Mouse (Mus musculus): ENCODE measurements around the gene Rbpj. TPM values are rescaled to one million over a fixed set of nuclear protein-coding genes. Genes with fewer than 3 reads are reported as not detected.
"Not testable (repeated sequence)": the region's sequence is repeated elsewhere in the genome, so short reads cannot be mapped to it uniquely, and the experiment has no call there.

Rbpj gene
- polyA plus RNA-seq, 1 experiment from 2014 or later = 7.1 TPM

- H3K9me3 ChIP-seq (replicated peaks) = no peaks in the 10 kb centered on the region
- H3K4me1 ChIP-seq (replicated peaks) = 0 out of 2 replicates have a peak, but pooled peaks cover 3% of the 10 kb centered on the region
- H3K4me2 ChIP-seq = no peak overlapping the region
- H3K9ac ChIP-seq = no peak overlapping the region
- no peaks in the 10 kb centered on the region for H3K27me3 ChIP-seq
- H3K4me3 ChIP-seq (replicated peaks) = no peak overlapping the region
- H3K36me3 ChIP-seq (replicated peaks) = no peaks in the 10 kb centered on the region
- WGBS (ENCODE audit: insufficient replicate concordance) = 54% methylated on average over 12 of the region's 12 CpGs
- ATAC-seq (ENCODE audit: insufficient read depth) = no peak
- H3K27ac ChIP-seq (replicated peaks) = no peak overlapping the region
Measured at GRCm38 (mm10) chr5:53536635-53537554, 70.9 kb downstream of the Rbpj start.

DNA sequence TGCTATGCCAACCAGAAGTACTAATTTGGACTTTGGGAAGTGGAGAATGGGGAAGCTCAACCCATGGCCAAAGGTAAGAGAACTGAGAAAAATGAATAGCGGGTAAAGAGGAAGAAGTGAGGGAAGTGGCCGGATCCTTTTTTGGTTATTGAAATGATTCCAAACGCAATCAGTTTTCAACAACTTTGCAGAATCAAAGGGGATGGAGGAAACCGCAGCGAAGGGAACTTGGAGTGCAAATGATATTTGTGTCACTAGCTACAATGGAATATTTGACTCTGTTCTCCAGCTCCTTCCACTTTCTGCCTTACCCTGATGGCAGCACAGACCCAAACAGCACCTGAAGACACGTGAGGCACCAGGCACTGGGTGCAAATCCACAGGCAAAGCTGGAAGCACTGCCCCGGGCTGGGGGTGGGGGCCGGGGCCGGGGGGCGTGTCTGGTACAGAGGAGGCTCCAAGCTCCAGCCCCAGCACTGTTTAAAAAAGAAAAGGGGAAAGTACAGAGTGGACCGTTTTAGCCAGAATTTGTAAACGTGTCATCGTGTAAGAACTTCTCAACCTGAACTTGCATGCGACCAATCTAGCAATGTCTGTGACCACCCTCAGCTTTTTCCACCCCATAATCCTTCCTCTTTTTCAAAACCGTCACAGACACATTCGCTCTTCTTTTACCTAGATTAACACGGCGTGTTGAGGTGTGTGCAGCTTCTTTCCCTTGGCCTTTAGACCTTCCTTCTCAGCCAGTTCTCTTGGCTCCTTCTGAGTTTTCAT lies 74.1 kb downstream of the Rbpj start:
- ATAC-seq (ENCODE audit: insufficient read depth) = no peak
- H3K9me3 ChIP-seq (replicated peaks) = no peaks in the 10 kb centered on the region
- no peaks in the 10 kb centered on the region for H3K27me3 ChIP-seq
- WGBS (ENCODE audit: insufficient replicate concordance) = 33% methylated on average over 18 of the region's 18 CpGs
- H3K4me2 ChIP-seq = peak overlapping the region; percentile 15; the same call in 1 of the 2 replicates
- no peak overlapping the region for H3K9ac ChIP-seq
- no peak overlapping the region for H3K4me3 ChIP-seq (replicated peaks)
- H3K36me3 ChIP-seq (replicated peaks) = no peaks in the 10 kb centered on the region
- 0 out of 2 replicates have a peak, but pooled peaks cover 3% of the 10 kb centered on the region for H3K4me1 ChIP-seq (replicated peaks)
- H3K27ac ChIP-seq (replicated peaks) = no peak overlapping the region

DNA sequence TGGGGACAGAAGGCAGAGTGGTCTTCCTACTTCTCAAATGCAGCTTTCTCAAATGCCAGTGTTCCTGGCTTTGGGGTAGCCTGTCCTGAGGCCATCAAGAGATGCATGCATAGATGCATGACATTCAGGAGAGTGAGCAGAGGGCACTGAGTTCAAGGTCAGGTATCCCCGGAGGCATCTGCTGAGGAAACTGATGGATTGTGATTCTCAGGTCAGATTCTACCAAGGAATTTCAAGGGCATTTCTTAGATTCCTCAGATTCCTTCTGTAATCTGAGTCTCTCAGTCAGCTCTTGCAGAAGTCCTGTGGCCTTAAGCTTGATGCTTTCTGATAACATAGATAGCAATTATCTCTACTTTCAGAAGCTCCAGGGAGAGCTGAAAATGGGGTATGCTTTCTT lies 76.1 kb downstream of the Rbpj start:
- no peaks in the 10 kb centered on the region for H3K27me3 ChIP-seq
- H3K27ac ChIP-seq (replicated peaks) = no peak overlapping the region
- 56% methylated on average over 1 of the region's 1 CpGs for WGBS (ENCODE audit: insufficient replicate concordance)
- H3K9ac ChIP-seq = no peak overlapping the region
- no peak overlapping the region for H3K4me3 ChIP-seq (replicated peaks)
- H3K4me2 ChIP-seq = no peak overlapping the region
- no peak for ATAC-seq (ENCODE audit: insufficient read depth)
- H3K36me3 ChIP-seq (replicated peaks) = no peaks in the 10 kb centered on the region
- no peaks in the 10 kb centered on the region for H3K9me3 ChIP-seq (replicated peaks)
- H3K4me1 ChIP-seq (replicated peaks) = 0 out of 2 replicates have a peak, but pooled peaks cover 3% of the 10 kb centered on the region

DNA sequence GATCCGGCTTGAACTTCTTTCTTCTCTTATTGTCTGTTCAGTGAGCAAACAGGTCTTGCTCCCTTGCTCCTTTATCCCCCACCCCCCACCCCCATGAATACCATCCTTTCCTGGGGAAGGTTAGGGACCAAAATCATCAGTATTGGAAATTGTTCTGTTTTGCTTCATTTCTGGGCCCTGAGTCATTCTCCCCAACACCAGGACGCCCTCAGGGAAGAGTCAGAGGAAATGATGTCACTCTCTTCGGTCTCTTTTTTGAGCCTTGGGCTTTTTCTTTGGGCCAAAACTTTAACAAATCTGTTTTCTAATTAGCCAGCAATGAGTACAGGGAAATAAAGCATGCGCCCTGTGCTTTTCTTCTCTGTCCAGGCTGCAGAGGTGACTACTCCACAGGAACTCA lies 77.4 kb downstream of the Rbpj start:
- Histone ChIP-seq H3K4me3 (replicated peaks) (no peak overlapping the region), H3K36me3 (replicated peaks) (no peaks in the 10 kb centered on the region), H3K27ac (replicated peaks) (no peak overlapping the region), H3K4me1 (replicated peaks) (0 out of 2 replicates have a peak, but pooled peaks cover 3% of the 10 kb centered on the region), H3K9ac (no peak overlapping the region), H3K4me2 (no peak overlapping the region), H3K9me3 (replicated peaks) (no peaks in the 10 kb centered on the region), H3K27me3 (no peaks in the 10 kb centered on the region)
- no peak for ATAC-seq (ENCODE audit: insufficient read depth)
- 44% methylated on average over 4 of the region's 4 CpGs for WGBS (ENCODE audit: insufficient replicate concordance)

DNA sequence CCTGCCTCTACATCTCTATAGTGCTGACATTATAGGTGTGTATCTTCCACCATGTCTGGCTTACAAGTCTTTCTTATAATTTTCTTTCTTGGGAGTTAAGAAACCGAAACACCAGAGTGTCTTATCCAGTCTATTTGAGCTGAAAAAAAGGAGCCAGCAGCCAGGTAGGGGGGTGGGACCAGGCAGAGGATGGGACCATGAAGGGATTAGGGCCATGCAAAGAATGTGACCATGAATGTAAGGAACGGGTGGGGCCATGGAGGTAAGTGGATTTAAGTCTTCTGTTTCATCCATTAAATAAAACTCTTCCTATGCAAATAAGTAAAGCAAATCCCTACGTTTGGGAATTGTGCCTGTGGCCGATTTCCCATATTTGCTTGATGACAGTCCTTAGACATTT lies 78.0 kb downstream of the Rbpj start:
- Histone ChIP-seq H3K27me3 (no peaks in the 10 kb centered on the region), H3K36me3 (replicated peaks) (no peaks in the 10 kb centered on the region), H3K9me3 (replicated peaks) (no peaks in the 10 kb centered on the region), H3K4me3 (replicated peaks) (no peak overlapping the region), H3K27ac (replicated peaks) (no peak overlapping the region), H3K9ac (no peak overlapping the region), H3K4me2 (no peak overlapping the region), H3K4me1 (replicated peaks) (0 out of 2 replicates have a peak, but pooled peaks cover 3% of the 10 kb centered on the region)
- ATAC-seq (ENCODE audit: insufficient read depth) = no peak
- 50% methylated on average over 4 of the region's 4 CpGs for WGBS (ENCODE audit: insufficient replicate concordance)

DNA sequence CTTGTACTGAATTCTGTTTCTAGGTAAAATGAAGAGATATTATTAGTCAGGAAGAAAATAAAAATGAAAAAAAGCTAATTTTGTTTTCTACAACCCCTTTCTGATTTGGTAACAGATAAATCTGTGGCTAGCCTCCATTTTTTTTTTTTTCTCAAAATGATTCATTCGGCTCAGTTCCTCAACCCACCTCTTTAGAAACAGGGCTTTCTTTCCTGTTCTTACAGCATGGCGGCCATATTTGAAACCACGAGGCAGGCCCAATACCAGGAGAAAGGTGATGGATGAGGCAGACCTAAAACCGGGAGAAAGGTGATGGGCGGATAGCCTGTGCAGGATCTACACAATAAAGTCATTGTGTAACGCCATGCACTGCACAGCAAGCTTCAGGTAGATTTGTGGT lies 80.5 kb downstream of the Rbpj start:
- 53% methylated on average over 6 of the region's 6 CpGs for WGBS (ENCODE audit: insufficient replicate concordance)
- no peaks in the 10 kb centered on the region for H3K9me3 ChIP-seq (replicated peaks)
- no peak for ATAC-seq (ENCODE audit: insufficient read depth)

DNA sequence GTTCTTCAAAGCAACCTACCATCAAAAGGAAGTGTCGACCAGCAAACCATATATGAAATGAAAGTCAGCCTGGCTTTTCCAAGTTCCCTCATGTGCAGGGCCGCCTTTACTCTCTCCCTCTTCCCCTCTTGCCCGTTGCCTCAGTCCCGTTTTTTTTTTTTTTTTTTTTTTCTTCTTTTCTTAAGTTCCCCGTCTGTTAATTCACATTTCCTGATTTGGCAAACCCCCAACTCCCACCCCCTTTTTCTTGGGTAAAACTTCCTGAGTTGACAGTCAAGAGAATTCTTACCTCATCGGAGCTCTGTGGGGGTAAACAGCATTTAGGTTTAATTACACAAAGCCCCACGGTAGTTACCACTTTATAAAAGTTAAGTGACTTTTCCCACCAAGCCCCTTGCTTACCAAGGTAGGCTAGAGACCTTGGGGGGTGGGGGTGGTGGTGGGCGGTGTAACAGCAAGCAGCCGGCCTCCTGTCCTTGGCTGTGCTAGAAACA lies 81.1 kb downstream of the Rbpj start:
- 23% methylated on average over 9 of the region's 9 CpGs for WGBS (ENCODE audit: insufficient replicate concordance)
- no peaks in the 10 kb centered on the region for H3K9me3 ChIP-seq (replicated peaks)
- H3K27ac ChIP-seq (replicated peaks) = no peak overlapping the region

More for the DNA sequence above, 80.5 kb downstream of the Rbpj start:
- H3K4me3 ChIP-seq (replicated peaks) = no peak overlapping the region
- H3K36me3 ChIP-seq (replicated peaks) = no peaks in the 10 kb centered on the region
- H3K4me1 ChIP-seq (replicated peaks) = no peaks in the 10 kb centered on the region
- H3K9ac ChIP-seq = no peak overlapping the region
- H3K4me2 ChIP-seq = no peak overlapping the region
- no peak overlapping the region for H3K27ac ChIP-seq (replicated peaks)
- H3K27me3 ChIP-seq = no peaks in the 10 kb centered on the region

DNA sequence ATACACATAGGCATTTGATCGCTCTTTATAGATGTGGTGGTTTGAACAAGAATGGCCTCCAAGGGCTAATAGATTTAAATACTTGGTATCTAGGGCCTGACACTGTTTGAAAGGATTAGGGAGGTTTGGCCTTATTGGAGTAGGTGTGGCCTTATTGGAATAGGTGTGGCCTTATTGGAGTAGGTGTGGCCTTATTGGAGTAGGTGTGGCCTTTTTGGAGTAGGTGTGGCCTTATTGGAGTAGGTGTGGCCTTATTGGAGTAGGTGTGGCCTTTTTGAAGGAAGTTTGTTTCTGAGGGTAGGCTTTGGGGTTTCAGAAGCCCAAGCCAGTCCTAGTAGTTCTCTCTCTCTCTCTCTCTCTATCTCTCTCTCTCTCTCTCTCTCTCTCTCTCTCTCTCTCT lies 84.4 kb downstream of the Rbpj start:
- H3K36me3 ChIP-seq (replicated peaks); H3K4me3 ChIP-seq (replicated peaks); H3K4me1 ChIP-seq (replicated peaks); H3K27me3 ChIP-seq; ATAC-seq (ENCODE audit: insufficient read depth); H3K4me2 ChIP-seq; H3K27ac ChIP-seq (replicated peaks); H3K9ac ChIP-seq; H3K9me3 ChIP-seq (replicated peaks): not testable (repeated sequence)
- 83% methylated on average over 1 of the region's 1 CpGs for WGBS (ENCODE audit: insufficient replicate concordance)

More for the DNA sequence above, 81.1 kb downstream of the Rbpj start:
- no peak overlapping the region for H3K4me3 ChIP-seq (replicated peaks)
- no peaks in the 10 kb centered on the region for H3K36me3 ChIP-seq (replicated peaks)
- ATAC-seq (ENCODE audit: insufficient read depth) = no peak
- no peak overlapping the region for H3K9ac ChIP-seq
- H3K4me2 ChIP-seq = no peak overlapping the region
- no peaks in the 10 kb centered on the region for H3K4me1 ChIP-seq (replicated peaks)
- no peaks in the 10 kb centered on the region for H3K27me3 ChIP-seq

GRCm38 (mm10) chr5:53551394-53551793 lies 85.4 kb downstream of the Rbpj start:
- 57% methylated on average over 6 of the region's 6 CpGs for WGBS (ENCODE audit: insufficient replicate concordance)
- no peak overlapping the region for H3K4me3 ChIP-seq (replicated peaks)
- no peak overlapping the region for H3K4me2 ChIP-seq
- no peak overlapping the region for H3K9ac ChIP-seq
- H3K27ac ChIP-seq (replicated peaks) = no peak overlapping the region
- H3K27me3 ChIP-seq = no peaks in the 10 kb centered on the region
- no peaks in the 10 kb centered on the region for H3K36me3 ChIP-seq (replicated peaks)
- no peaks in the 10 kb centered on the region for H3K4me1 ChIP-seq (replicated peaks)
- no peaks in the 10 kb centered on the region for H3K9me3 ChIP-seq (replicated peaks)
- ATAC-seq (ENCODE audit: insufficient read depth) = no peak

DNA sequence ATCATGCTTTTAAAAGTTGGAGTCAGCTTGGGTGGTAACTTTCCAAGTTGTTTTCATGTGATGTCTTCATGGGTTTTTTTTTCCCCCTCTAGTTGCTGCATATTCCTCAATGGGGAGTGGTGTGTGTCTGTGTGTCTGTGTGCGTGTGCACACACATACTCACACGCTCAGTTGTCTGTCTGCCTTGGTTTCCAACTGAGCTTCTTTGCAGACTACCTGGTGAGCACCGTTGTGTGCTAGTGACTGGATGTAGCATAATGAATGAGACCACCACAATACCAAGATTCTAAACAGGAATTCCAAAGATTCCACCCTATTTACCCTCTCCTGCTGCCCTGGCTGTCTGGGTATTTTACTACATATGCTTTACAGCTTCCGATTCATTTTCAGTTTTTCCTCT lies 86.0 kb downstream of the Rbpj start:
- WGBS (ENCODE audit: insufficient replicate concordance) = 79% methylated on average over 4 of the region's 4 CpGs
- Histone ChIP-seq H3K36me3 (replicated peaks) (no peaks in the 10 kb centered on the region), H3K9me3 (replicated peaks) (no peaks in the 10 kb centered on the region), H3K27me3 (no peaks in the 10 kb centered on the region), H3K4me3 (replicated peaks) (no peak overlapping the region), H3K27ac (replicated peaks) (no peak overlapping the region), H3K4me2 (no peak overlapping the region), H3K9ac (no peak overlapping the region), H3K4me1 (replicated peaks) (no peaks in the 10 kb centered on the region)
- ATAC-seq (ENCODE audit: insufficient read depth) = no peak

DNA sequence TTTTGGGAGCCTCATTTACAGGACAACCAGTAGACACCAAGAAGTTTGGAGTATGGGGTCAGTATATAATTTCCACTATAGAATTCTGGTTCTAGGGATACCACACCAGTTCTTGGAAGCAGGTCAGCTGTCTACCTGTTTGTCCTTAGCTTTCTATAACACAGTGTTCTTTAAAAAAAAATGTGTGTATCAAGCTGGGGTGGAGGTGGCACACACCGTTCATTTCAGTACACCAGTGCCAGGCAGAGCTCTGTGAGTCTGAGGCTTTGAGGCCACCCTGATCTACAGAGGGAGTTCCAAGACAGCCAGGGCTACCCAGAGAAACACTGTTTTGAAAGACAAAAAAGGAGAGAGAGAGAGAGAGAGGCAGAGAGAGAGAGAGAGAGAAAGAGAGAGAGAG lies 87.3 kb downstream of the Rbpj start:
- H3K9ac ChIP-seq = no peak overlapping the region
- H3K4me2 ChIP-seq = no peak overlapping the region
- H3K27ac ChIP-seq (replicated peaks) = no peak overlapping the region
- H3K4me1 ChIP-seq (replicated peaks) = no peaks in the 10 kb centered on the region
- H3K9me3 ChIP-seq (replicated peaks) = no peaks in the 10 kb centered on the region
- no peaks in the 10 kb centered on the region for H3K27me3 ChIP-seq
- no peaks in the 10 kb centered on the region for H3K36me3 ChIP-seq (replicated peaks)
- ATAC-seq (ENCODE audit: insufficient read depth) = no peak
- no peak overlapping the region for H3K4me3 ChIP-seq (replicated peaks)
- WGBS (ENCODE audit: insufficient replicate concordance) = 65% methylated on average over 1 of the region's 1 CpGs
